Mouse (Mus musculus): ENCODE results near the gene Pacsin2. TPM values are rescaled to one million over a fixed set of nuclear protein-coding genes. Genes with fewer than 3 reads are reported as not detected.
"Not testable (repeated sequence)": the region's sequence is repeated elsewhere in the genome, so short reads cannot be mapped to it uniquely, and the experiment has no call there.

Pacsin2 gene
- polyA plus RNA-seq, 1 experiment: 30.5 TPM

DNA sequence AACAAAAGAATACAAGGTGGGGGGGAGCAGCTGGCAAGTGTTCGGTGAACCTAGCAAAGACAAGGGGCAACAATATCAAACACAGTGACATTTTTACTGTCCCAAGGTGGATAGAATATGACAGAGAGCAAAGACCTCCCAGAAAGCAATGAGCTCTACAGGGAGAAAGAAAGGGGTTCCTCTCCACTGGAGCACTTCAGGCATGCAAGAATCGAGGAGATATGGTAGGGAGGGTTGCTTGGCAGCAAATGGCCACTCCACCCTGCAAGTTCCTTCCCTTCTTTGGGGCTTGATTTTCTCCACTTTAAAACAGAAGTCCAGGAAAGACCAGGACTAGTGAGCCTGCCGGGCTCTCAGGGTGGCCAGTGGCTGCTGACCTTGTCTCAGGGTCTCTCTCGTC is 1.9 kb upstream of the Pacsin2 start:
- TF ChIP-seq POLR2A (IDR thresholded peaks at IDR 0.05; ENCODE audit: control insufficient read depth, extremely low read depth, insufficient read depth, low read length, poor library complexity) (no peak), CTCF (IDR thresholded peaks at IDR 0.05; ENCODE audit: borderline replicate concordance, control insufficient read depth, extremely low read depth, insufficient read depth, low read length, poor library complexity) (no peak)
- Histone ChIP-seq H3K27me3 (ENCODE audit: control insufficient read depth, insufficient read depth, low read length) (no peaks in the 10 kb centered on the region), H3K27ac (ENCODE audit: control insufficient read depth, insufficient read depth, low read length) (no peak overlapping the region), H3K4me3 (ENCODE audit: control insufficient read depth, insufficient read depth, low read length) (no peak overlapping the region), H3K36me3 (ENCODE audit: control insufficient read depth, insufficient read depth, low read length) (no peaks in the 10 kb centered on the region), H3K4me1 (replicated peaks; ENCODE audit: control insufficient read depth, insufficient read depth, low read length) (peaks cover 7% of the 10 kb centered on the region)
- no peak for DNase-seq
- WGBS: 86% methylated on average over 4 of the region's 4 CpGs

DNA sequence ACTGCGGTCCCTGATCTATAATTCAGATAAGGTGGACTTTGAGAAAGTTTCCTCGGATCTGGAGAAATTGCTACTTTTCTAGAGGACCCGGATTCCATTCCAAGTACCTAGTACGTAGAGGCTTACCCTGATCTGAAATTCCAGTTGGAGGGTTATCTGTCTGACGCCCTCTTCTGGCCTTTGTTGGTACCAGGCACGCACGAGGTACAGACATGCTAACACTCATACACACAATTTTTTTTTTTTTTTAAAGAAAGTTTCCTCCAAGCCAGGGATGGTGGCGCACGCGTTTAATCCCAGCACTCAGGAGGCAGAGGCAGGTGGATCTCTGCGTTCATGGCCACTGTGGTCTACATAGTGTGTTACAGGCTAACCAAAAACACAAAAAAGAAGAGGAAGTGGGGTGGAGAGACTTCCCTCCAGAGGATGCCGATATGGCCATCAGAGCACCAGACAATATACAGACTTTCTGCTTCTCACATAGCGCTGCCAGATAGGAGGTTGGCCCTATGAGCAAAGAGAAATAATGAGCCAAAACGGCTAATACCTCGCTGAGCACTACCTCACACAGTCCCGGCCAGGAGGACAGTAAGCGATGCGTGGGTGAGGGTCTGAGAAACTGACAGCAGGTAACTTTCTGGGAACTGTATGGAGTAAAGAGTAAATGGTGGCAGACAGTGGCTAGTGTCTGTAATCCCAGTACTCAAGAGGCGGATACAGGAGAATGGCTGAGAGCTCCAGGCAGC is 672 bp upstream of the Pacsin2 start:
- Histone ChIP-seq H3K4me1 (replicated peaks; ENCODE audit: control insufficient read depth, insufficient read depth, low read length) (peaks cover 7% of the 10 kb centered on the region), H3K36me3 (ENCODE audit: control insufficient read depth, insufficient read depth, low read length) (no peaks in the 10 kb centered on the region), H3K27me3 (ENCODE audit: control insufficient read depth, insufficient read depth, low read length) (no peaks in the 10 kb centered on the region), H3K4me3 (ENCODE audit: control insufficient read depth, insufficient read depth, low read length) (peak overlapping the region; percentile 69; the same call in 1 of the 2 replicates), H3K27ac (ENCODE audit: control insufficient read depth, insufficient read depth, low read length) (no peak overlapping the region)
- WGBS: 54% methylated on average over 19 of the region's 19 CpGs
- TF ChIP-seq CTCF (IDR thresholded peaks at IDR 0.05; ENCODE audit: borderline replicate concordance, control insufficient read depth, extremely low read depth, insufficient read depth, low read length, poor library complexity) (no peak), POLR2A (IDR thresholded peaks at IDR 0.05; ENCODE audit: control insufficient read depth, extremely low read depth, insufficient read depth, low read length, poor library complexity) (no peak; the same call in 1 of the 2 replicates)
- DNase-seq: peak; percentile 17

GRCm38 (mm10) chr15:83463369-83464082 is 880 bp downstream of the Pacsin2 start:
- no peak for DNase-seq
- no peak overlapping the region for H3K27ac ChIP-seq (ENCODE audit: control insufficient read depth, insufficient read depth, low read length)
- WGBS: 34% methylated on average over 17 of the region's 17 CpGs
- TF ChIP-seq POLR2A (IDR thresholded peaks at IDR 0.05; ENCODE audit: control insufficient read depth, extremely low read depth, insufficient read depth, low read length, poor library complexity): no peak
- no peak for TF ChIP-seq CTCF (IDR thresholded peaks at IDR 0.05; ENCODE audit: borderline replicate concordance, control insufficient read depth, extremely low read depth, insufficient read depth, low read length, poor library complexity)
- no peaks in the 10 kb centered on the region for H3K36me3 ChIP-seq (ENCODE audit: control insufficient read depth, insufficient read depth, low read length)
- no peaks in the 10 kb centered on the region for H3K27me3 ChIP-seq (ENCODE audit: control insufficient read depth, insufficient read depth, low read length)
- peak overlapping the region; percentile 69 for H3K4me3 ChIP-seq (ENCODE audit: control insufficient read depth, insufficient read depth, low read length)
- H3K4me1 ChIP-seq (replicated peaks; ENCODE audit: control insufficient read depth, insufficient read depth, low read length): peaks cover 7% of the 10 kb centered on the region

DNA sequence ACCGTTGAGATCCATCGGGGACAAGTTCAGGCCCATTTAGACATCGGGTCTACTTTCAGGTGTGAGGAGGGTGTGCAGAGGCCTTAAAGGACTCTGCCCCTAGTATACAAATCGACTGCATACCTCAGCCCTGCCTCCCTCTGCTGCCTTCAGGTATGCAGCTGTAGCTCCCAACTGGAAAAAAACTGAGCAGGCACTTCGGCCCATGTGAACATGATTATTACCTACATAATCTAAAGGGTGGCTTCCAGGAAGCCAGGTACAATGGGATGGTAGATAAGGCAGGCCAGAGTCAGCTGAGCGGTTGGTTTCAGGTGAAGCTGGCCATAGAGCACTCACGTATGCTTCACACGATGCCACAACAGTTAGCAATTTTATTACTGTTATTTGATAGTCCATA is 2.1 kb downstream of the Pacsin2 start:
- DNase-seq; H3K36me3 ChIP-seq (ENCODE audit: control insufficient read depth, insufficient read depth, low read length); H3K27me3 ChIP-seq (ENCODE audit: control insufficient read depth, insufficient read depth, low read length); H3K4me3 ChIP-seq (ENCODE audit: control insufficient read depth, insufficient read depth, low read length); H3K4me1 ChIP-seq (replicated peaks; ENCODE audit: control insufficient read depth, insufficient read depth, low read length); H3K27ac ChIP-seq (ENCODE audit: control insufficient read depth, insufficient read depth, low read length): not testable (repeated sequence)
- 97% methylated on average over 8 of the region's 8 CpGs for WGBS

DNA sequence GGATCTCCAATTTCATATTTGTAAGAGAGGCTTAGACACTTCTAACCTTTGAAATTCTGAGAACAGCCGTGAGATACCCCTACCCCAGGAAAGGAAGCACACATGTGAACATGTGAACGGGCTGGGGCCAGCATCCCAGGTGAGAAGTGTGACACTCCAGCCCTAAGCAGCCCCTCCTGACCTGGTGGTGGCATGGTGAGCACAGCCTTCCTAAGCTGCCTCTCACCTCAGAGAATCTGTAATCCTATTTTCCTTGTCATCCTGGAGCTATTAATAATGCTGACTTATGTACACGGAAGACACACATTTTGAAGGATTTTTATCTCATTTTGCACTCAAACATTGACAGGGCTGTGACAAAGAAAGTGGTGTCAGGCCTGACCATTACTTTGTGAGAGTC is 3.5 kb downstream of the Pacsin2 start:
- Histone ChIP-seq H3K27ac (ENCODE audit: control insufficient read depth, insufficient read depth, low read length) (no peak overlapping the region), H3K36me3 (ENCODE audit: control insufficient read depth, insufficient read depth, low read length) (no peaks in the 10 kb centered on the region), H3K4me1 (replicated peaks; ENCODE audit: control insufficient read depth, insufficient read depth, low read length) (peaks cover 7% of the 10 kb centered on the region), H3K4me3 (ENCODE audit: control insufficient read depth, insufficient read depth, low read length) (no peak overlapping the region), H3K27me3 (ENCODE audit: control insufficient read depth, insufficient read depth, low read length) (no peaks in the 10 kb centered on the region)
- no peak for DNase-seq
- no peak for TF ChIP-seq POLR2A (IDR thresholded peaks at IDR 0.05; ENCODE audit: control insufficient read depth, extremely low read depth, insufficient read depth, low read length, poor library complexity)
- TF ChIP-seq CTCF (IDR thresholded peaks at IDR 0.05; ENCODE audit: borderline replicate concordance, control insufficient read depth, extremely low read depth, insufficient read depth, low read length, poor library complexity): no peak
- 95% methylated on average over 3 of the region's 3 CpGs for WGBS

- H3K4me1 ChIP-seq (replicated peaks; ENCODE audit: control insufficient read depth, insufficient read depth, low read length): peaks cover 8% of the 10 kb centered on the region
- no peaks in the 10 kb centered on the region for H3K36me3 ChIP-seq (ENCODE audit: control insufficient read depth, insufficient read depth, low read length)
- 96% methylated on average over 1 of the region's 1 CpGs for WGBS
- no peak for DNase-seq
- H3K4me3 ChIP-seq (ENCODE audit: control insufficient read depth, insufficient read depth, low read length): no peak overlapping the region
- no peak overlapping the region for H3K27ac ChIP-seq (ENCODE audit: control insufficient read depth, insufficient read depth, low read length)
- H3K27me3 ChIP-seq (ENCODE audit: control insufficient read depth, insufficient read depth, low read length): no peaks in the 10 kb centered on the region
- TF ChIP-seq POLR2A (IDR thresholded peaks at IDR 0.05; ENCODE audit: control insufficient read depth, extremely low read depth, insufficient read depth, low read length, poor library complexity): no peak
- TF ChIP-seq CTCF (IDR thresholded peaks at IDR 0.05; ENCODE audit: borderline replicate concordance, control insufficient read depth, extremely low read depth, insufficient read depth, low read length, poor library complexity): no peak
These were observed 6.9 kb downstream of the Pacsin2 start for GRCm38 (mm10) chr15:83457541-83457940.

All from thymus, adult 2 months (tissue).